Mouse (Mus musculus): ENCODE results near the gene Il9r. TPM values are rescaled to one million over a fixed set of nuclear protein-coding genes. Genes with fewer than 3 reads are reported as not detected.
A peak's percentile ranks its signal among the peaks of the same experiment; 100 is the strongest.

The Il9r gene
- polyA plus RNA-seq, 1 experiment from 2014 or later, result 0.09 TPM

DNA sequence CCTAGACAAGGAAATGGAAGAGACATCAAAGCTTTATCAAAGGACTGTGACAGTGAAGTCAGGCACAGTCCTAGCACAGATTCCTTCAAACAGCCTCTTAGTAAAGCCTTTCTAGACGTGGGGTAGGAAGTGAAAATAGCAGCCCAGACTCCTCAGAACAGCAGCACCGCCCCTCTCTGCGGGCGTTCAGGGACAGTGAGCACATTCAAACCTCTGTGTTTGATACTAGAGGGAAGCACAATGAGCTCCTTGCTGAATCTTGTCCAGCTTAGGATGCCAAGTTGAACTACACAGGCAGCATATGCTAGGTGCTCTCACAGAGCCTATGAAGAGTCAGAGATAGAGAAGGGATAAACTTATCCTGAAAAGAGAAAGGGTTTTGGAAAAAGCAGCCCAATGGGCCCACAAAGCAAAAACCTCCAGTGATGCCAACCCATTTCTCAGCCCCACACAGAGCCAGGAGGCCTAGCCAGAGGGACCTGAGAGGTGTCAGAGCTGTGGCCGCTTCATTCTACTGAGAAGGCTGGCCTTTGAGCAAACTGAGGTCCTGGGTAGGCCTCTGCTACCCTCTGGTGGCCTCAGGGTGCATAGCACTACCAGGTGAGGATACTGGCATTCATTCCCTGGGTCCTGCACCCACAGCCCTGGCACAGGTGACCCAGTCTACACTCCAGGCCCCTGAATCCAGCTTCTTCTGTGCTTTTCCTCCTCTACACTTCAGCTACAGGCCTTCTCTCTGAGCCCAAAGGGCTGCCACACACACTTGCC is 38.2 kb upstream of the Il9r start:
- H3K36me3 ChIP-seq (ENCODE audit: control insufficient read depth, insufficient read depth, low read length), result 0 out of 2 replicates have a peak, but pooled peaks cover 14% of the 10 kb centered on the region
- no peaks in the 10 kb centered on the region for H3K9me3 ChIP-seq (replicated peaks; ENCODE audit: control insufficient read depth, low read length)
- WGBS, result 68% methylated on average over 5 of the region's 5 CpGs
- H3K4me3 ChIP-seq (replicated peaks; ENCODE audit: low read length), result no peak overlapping the region
- H3K27me3 ChIP-seq (ENCODE audit: control insufficient read depth, insufficient read depth, low read length), result no peaks in the 10 kb centered on the region
- no peak overlapping the region for H3K4me2 ChIP-seq (ENCODE audit: low read depth, low read length)
- 0 out of 2 replicates have a peak, but pooled peaks have one; percentile 42 for ATAC-seq (ENCODE audit: insufficient read depth, low FRiP score)
- H3K9ac ChIP-seq (ENCODE audit: low read length), result no peak overlapping the region
- peaks cover 22% of the 10 kb centered on the region for H3K4me1 ChIP-seq (ENCODE audit: control insufficient read depth, insufficient read depth, low read length)
- H3K27ac ChIP-seq (ENCODE audit: low read length), result no peak overlapping the region

DNA sequence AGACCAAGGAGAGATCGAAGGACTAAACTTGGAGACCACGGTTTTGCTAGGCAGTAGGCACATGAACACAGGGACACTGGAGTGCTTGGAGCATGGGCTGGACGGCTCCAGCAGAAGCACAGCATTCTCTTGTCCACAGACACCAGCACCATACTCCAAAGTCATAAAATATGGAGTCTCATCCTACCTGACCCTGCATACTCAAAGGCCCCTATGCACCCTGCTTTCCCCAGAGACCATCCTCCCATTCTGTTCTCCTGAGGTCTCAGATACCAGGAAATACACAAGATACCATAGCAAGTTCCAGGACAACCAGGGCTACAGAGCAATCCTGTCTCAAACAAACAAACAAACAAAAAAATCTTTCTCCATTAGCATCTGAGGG is 37.3 kb upstream of the Il9r start:
- Histone ChIP-seq H3K27ac (ENCODE audit: low read length) (no peak overlapping the region), H3K4me2 (ENCODE audit: low read depth, low read length) (no peak overlapping the region), H3K27me3 (ENCODE audit: control insufficient read depth, insufficient read depth, low read length) (no peaks in the 10 kb centered on the region), H3K4me1 (ENCODE audit: control insufficient read depth, insufficient read depth, low read length) (peaks cover 19% of the 10 kb centered on the region), H3K36me3 (ENCODE audit: control insufficient read depth, insufficient read depth, low read length) (0 out of 2 replicates have a peak, but pooled peaks cover 14% of the 10 kb centered on the region), H3K9ac (ENCODE audit: low read length) (no peak overlapping the region), H3K9me3 (replicated peaks; ENCODE audit: control insufficient read depth, low read length) (no peaks in the 10 kb centered on the region), H3K4me3 (replicated peaks; ENCODE audit: low read length) (no peak overlapping the region)
- 92% methylated on average over 3 of the region's 3 CpGs for WGBS
- no peak for ATAC-seq (ENCODE audit: insufficient read depth, low FRiP score)

DNA sequence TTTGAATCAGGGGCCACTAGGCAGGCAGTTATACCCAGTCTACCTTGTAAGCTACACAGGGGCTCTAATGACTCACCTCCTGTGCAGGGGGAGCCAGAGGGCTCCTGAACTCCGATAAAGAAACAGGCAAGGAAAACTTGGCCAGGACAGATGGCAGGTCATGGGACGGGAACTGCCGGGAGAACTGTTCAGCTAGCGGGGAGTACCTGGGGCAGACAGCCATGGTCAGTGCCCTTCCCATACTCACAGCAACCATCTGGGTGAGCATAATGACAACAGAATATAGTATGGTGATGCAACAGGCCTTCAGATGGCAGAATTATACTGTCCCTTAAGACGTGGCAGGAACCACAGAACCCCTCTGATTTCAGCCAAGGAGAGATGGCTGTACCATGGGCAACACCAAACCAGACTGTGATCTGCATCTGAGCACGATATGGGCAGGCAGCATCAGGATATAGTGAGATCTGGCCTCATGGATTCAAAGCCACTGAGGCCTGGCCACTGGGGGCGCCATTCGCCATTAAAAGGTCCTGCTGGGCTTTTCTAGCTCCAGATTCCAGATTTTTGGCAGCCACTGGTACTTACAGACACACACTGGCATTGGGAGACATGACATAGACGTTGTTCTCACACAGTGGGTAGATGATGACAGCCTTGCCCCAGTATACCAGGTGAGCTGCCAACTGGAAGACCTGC is 36.8 kb upstream of the Il9r start:
- no peak overlapping the region for H3K4me2 ChIP-seq (ENCODE audit: low read depth, low read length)
- no peak overlapping the region for H3K9ac ChIP-seq (ENCODE audit: low read length)
- H3K9me3 ChIP-seq (replicated peaks; ENCODE audit: control insufficient read depth, low read length), result no peaks in the 10 kb centered on the region
- H3K27me3 ChIP-seq (ENCODE audit: control insufficient read depth, insufficient read depth, low read length), result no peaks in the 10 kb centered on the region
- H3K4me3 ChIP-seq (replicated peaks; ENCODE audit: low read length), result no peak overlapping the region
- WGBS, result 60% methylated on average over 9 of the region's 9 CpGs
- peaks cover 19% of the 10 kb centered on the region for H3K4me1 ChIP-seq (ENCODE audit: control insufficient read depth, insufficient read depth, low read length)
- H3K27ac ChIP-seq (ENCODE audit: low read length), result peak overlapping the region; percentile 36; the same call in 1 of the 2 replicates
- ATAC-seq (ENCODE audit: insufficient read depth, low FRiP score), result no peak
- 0 out of 2 replicates have a peak, but pooled peaks cover 14% of the 10 kb centered on the region for H3K36me3 ChIP-seq (ENCODE audit: control insufficient read depth, insufficient read depth, low read length)

DNA sequence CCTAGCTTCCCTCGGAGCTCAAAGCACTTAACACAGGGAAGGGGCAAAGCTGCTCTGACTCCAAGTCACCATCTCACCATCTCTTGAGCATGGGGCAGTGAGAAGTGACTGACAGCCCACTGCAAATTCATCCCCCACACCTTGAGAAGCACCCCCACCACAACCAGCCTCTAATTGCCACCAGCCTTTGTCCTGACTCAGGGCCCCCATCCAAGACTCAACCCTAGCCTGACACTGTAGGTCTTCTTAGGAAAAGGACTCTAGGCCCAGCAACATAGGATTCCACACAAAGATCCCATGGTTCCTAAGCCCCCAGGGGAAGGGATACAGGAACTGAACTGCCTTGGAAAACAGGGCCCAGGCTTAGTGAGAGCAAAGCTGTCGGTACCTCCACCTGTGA is 36.1 kb upstream of the Il9r start:
- H3K4me1 ChIP-seq (ENCODE audit: control insufficient read depth, insufficient read depth, low read length), result peaks cover 19% of the 10 kb centered on the region
- H3K36me3 ChIP-seq (ENCODE audit: control insufficient read depth, insufficient read depth, low read length), result 0 out of 2 replicates have a peak, but pooled peaks cover 17% of the 10 kb centered on the region
- H3K9me3 ChIP-seq (replicated peaks; ENCODE audit: control insufficient read depth, low read length), result no peaks in the 10 kb centered on the region
- H3K4me2 ChIP-seq (ENCODE audit: low read depth, low read length), result no peak overlapping the region
- no peaks in the 10 kb centered on the region for H3K27me3 ChIP-seq (ENCODE audit: control insufficient read depth, insufficient read depth, low read length)
- peak overlapping the region; percentile 36; the same call in 1 of the 2 replicates for H3K27ac ChIP-seq (ENCODE audit: low read length)
- no peak overlapping the region for H3K9ac ChIP-seq (ENCODE audit: low read length)
- WGBS, result 63% methylated on average over 2 of the region's 2 CpGs
- ATAC-seq (ENCODE audit: insufficient read depth, low FRiP score), result no peak
- no peak overlapping the region for H3K4me3 ChIP-seq (replicated peaks; ENCODE audit: low read length)

DNA sequence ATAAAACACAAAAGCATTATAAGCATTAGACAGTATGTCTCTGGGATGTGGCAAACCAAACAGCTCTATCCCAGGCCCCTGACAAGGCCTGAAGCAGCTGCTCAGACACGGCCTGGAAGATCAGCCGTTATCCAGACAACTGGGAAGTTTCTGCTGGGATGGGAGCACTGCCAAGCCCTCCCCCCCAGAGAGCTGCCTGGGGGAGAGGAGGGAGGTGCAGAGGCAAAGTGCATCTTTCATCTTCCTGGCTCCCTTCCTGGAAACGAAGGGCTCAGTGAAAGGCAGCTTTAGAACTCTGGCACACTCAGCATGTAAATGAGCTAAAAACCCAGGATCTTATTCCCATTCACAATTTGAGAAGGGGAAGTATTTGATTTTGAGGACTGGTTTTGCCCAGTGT is 35.6 kb upstream of the Il9r start:
- H3K9me3 ChIP-seq (replicated peaks; ENCODE audit: control insufficient read depth, low read length), result no peaks in the 10 kb centered on the region
- no peak overlapping the region for H3K4me3 ChIP-seq (replicated peaks; ENCODE audit: low read length)
- peak; percentile 74 for ATAC-seq (ENCODE audit: insufficient read depth, low FRiP score)
- WGBS, result 28% methylated on average over 3 of the region's 3 CpGs
- H3K27ac ChIP-seq (ENCODE audit: low read length), result peak overlapping the region; percentile 79
- H3K27me3 ChIP-seq (ENCODE audit: control insufficient read depth, insufficient read depth, low read length), result no peaks in the 10 kb centered on the region
- no peak overlapping the region for H3K4me2 ChIP-seq (ENCODE audit: low read depth, low read length)
- H3K9ac ChIP-seq (ENCODE audit: low read length), result no peak overlapping the region
- peaks cover 19% of the 10 kb centered on the region for H3K4me1 ChIP-seq (ENCODE audit: control insufficient read depth, insufficient read depth, low read length)
- H3K36me3 ChIP-seq (ENCODE audit: control insufficient read depth, insufficient read depth, low read length), result 0 out of 2 replicates have a peak, but pooled peaks cover 15% of the 10 kb centered on the region

DNA sequence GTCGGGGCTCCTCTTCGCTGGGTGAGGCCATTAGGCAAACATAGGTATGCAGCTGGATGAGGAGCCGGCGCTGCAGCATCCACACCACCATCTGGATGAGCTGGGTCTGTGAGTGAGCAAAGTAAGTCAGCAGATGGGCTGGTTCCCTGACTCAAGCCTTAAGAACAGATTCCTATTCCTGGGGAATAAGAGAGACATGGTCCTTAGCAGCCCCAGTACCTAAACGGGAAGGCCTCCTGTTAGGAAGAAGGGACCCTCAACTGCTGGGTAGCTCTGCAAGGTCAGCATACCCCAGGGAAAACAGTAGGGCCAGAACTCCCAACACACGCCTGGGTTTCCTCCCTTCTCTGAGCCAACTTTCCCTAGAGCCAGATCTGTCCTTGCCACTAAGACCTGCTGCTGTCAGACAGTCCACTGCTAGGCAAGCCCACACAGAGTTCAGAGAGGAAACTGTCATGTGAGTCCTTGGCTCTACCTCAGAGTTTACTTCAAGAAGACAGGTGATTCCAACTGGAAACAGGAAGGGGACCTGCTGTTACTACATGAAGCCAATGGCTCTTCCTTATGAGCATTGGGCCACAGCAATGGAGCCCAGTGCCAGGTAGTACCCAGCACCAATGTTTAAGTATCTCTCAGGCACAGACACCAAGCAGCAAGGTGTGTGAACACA is 34.9 kb upstream of the Il9r start:
- Histone ChIP-seq H3K4me3 (replicated peaks; ENCODE audit: low read length) (no peak overlapping the region), H3K4me1 (ENCODE audit: control insufficient read depth, insufficient read depth, low read length) (peaks cover 19% of the 10 kb centered on the region), H3K36me3 (ENCODE audit: control insufficient read depth, insufficient read depth, low read length) (0 out of 2 replicates have a peak, but pooled peaks cover 10% of the 10 kb centered on the region), H3K27me3 (ENCODE audit: control insufficient read depth, insufficient read depth, low read length) (no peaks in the 10 kb centered on the region), H3K27ac (ENCODE audit: low read length) (peak overlapping the region; percentile 79), H3K9me3 (replicated peaks; ENCODE audit: control insufficient read depth, low read length) (no peaks in the 10 kb centered on the region), H3K4me2 (ENCODE audit: low read depth, low read length) (no peak overlapping the region), H3K9ac (ENCODE audit: low read length) (peak overlapping the region; percentile 33; the same call in 1 of the 2 replicates)
- no peak for ATAC-seq (ENCODE audit: insufficient read depth, low FRiP score)
- WGBS, result 84% methylated on average over 6 of the region's 6 CpGs

DNA sequence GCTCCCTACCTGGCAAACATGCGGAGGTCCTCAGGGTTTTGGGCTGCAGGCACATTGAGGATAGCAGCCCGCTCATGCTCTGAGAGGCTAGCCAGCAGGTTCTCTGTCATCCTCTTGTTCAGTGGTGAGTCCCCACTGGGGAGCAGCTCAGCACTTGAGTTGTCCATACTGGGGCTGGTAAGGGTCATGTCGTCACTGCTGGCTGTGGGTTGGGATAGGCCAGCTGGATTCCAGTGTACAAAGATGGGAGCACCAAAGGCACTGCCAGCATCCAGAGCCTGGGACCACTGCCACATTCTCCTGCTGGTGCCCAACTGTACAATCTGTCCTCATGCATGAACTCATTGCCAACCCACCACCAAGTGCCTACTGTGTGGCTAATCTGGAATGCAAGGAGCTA is 33.8 kb upstream of the Il9r start:
- no peaks in the 10 kb centered on the region for H3K9me3 ChIP-seq (replicated peaks; ENCODE audit: control insufficient read depth, low read length)
- H3K4me3 ChIP-seq (replicated peaks; ENCODE audit: low read length), result no peak overlapping the region
- 0 out of 2 replicates have a peak, but pooled peaks cover 8% of the 10 kb centered on the region for H3K36me3 ChIP-seq (ENCODE audit: control insufficient read depth, insufficient read depth, low read length)
- H3K27me3 ChIP-seq (ENCODE audit: control insufficient read depth, insufficient read depth, low read length), result no peaks in the 10 kb centered on the region
- peaks cover 19% of the 10 kb centered on the region for H3K4me1 ChIP-seq (ENCODE audit: control insufficient read depth, insufficient read depth, low read length)
- H3K27ac ChIP-seq (ENCODE audit: low read length), result no peak overlapping the region
- H3K9ac ChIP-seq (ENCODE audit: low read length), result no peak overlapping the region
- no peak overlapping the region for H3K4me2 ChIP-seq (ENCODE audit: low read depth, low read length)
- ATAC-seq (ENCODE audit: insufficient read depth, low FRiP score), result no peak
- 95% methylated on average over 3 of the region's 3 CpGs for WGBS

DNA sequence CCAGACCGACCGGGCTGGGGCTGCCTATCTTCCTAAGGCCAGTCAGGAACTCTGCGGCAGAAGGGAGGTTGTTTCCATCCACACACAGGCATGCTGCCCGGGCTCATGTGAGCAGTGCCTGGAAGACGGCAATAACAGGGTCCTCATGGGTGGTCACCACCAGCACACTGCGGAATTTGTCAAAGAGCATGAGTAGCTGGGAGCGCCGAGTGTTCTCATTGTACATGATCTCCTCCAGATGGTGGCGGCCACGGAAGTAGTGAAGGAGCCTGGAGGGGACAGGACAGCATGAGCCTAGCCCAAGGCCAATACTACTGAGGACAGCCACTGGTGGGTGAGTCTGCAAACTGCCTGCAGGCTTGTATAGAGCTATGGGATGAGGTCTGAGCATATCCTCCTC is 32.8 kb upstream of the Il9r start:
- Histone ChIP-seq H3K27me3 (ENCODE audit: control insufficient read depth, insufficient read depth, low read length) (no peaks in the 10 kb centered on the region), H3K36me3 (ENCODE audit: control insufficient read depth, insufficient read depth, low read length) (peaks cover 8% of the 10 kb centered on the region; the same call in 1 of the 2 replicates), H3K4me1 (ENCODE audit: control insufficient read depth, insufficient read depth, low read length) (peaks cover 19% of the 10 kb centered on the region), H3K9me3 (replicated peaks; ENCODE audit: control insufficient read depth, low read length) (no peaks in the 10 kb centered on the region), H3K9ac (ENCODE audit: low read length) (no peak overlapping the region), H3K4me2 (ENCODE audit: low read depth, low read length) (no peak overlapping the region), H3K4me3 (replicated peaks; ENCODE audit: low read length) (no peak overlapping the region), H3K27ac (ENCODE audit: low read length) (no peak overlapping the region)
- peak; percentile 23; the same call in 1 of the 2 replicates for ATAC-seq (ENCODE audit: insufficient read depth, low FRiP score)
- WGBS, result 70% methylated on average over 10 of the region's 10 CpGs

Measured in stomach, embryonic 16.5 days (tissue).